Mouse (Mus musculus) MEL-GATA-1-ER (cell line): Measurements from ENCODE around the gene Apol7a.
"Not testable (repeated sequence)": the region's sequence is repeated elsewhere in the genome, so short reads cannot be mapped to it uniquely, and the experiment has no call there.

Source experiments
- DNase-seq: peaks from one replicate; pipeline ENCODE4 v3.0.0-alpha.2; 2012; ENCODE audit warnings: low read depth; ENCODE audit errors: extremely low read depth

The Apol7a gene

GRCm38 (mm10) chr15:77399027-77399426 is at the start of gene Apol7a:
Gene Apol7a (minus strand): TSS chr15:77399110.
- DNase-seq, result peak; percentile 1

- DNase-seq, result not testable (repeated sequence)
Measured at GRCm38 (mm10) chr15:77447392-77447791, 48.5 kb upstream of the Apol7a start, which contains the start of gene Apol7b. Gene Apol7b (minus strand): TSS chr15:77447492.

- DNase-seq, result not testable (repeated sequence)
Measured at GRCm38 (mm10) chr15:77445668-77446067, 46.8 kb upstream of the Apol7a start.

- not testable (repeated sequence) for DNase-seq
Measured at GRCm38 (mm10) chr15:77444746-77445145, 45.8 kb upstream of the Apol7a start.

DNA sequence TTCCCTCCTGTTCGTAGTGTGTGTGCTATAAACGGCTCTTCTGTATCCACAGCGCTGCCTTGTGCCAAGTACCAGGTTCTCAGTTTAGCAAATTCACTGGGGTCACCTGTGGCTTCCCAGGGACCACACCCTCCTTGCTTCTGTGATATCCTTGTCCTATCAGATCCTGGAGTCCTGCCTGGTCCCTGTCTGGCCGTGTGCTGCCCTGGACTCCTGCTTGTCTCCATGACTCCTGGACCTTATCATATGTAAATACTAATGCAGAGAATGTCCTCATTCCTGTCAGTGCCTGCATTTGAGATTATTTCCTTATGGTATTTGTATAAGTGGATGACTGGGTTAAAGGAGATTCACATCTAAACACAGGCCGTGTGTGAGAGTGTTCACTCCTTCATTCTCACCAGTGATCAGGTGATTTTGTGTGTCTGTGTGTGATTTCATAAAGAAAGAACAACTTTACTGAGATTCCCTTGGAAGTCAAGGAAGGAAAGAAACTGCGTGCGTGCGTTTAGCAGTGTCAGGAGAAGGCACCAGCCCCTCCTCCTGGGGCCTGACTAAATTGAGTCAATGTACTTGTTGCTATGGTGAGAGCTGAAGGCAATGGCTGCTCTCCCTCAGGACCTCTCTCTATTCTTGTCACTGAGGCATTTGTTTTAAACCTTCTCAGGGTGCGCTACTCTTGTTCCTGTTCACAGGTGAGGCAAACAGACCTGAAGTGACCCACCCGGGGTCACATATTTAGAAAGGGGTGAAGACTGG is 30.0 kb upstream of the Apol7a start:
- not testable (repeated sequence) for DNase-seq

- not testable (repeated sequence) for DNase-seq
Measured at GRCm38 (mm10) chr15:77422925-77423324, 24.0 kb upstream of the Apol7a start.

- not testable (repeated sequence) for DNase-seq
Measured at GRCm38 (mm10) chr15:77419657-77420056, 20.7 kb upstream of the Apol7a start.

GRCm38 (mm10) chr15:77416655-77417333 is 17.9 kb upstream of the Apol7a start:
- not testable (repeated sequence) for DNase-seq

- DNase-seq, result not testable (repeated sequence)
Measured at GRCm38 (mm10) chr15:77415653-77416052, 16.7 kb upstream of the Apol7a start.

GRCm38 (mm10) chr15:77412695-77413094 is 13.8 kb upstream of the Apol7a start:
- not testable (repeated sequence) for DNase-seq

GRCm38 (mm10) chr15:77411035-77411434 is 12.1 kb upstream of the Apol7a start, which contains the start of gene Apol9a:
Gene Apol9a (minus strand): TSS chr15:77411135.
- DNase-seq, result not testable (repeated sequence)

- DNase-seq, result not testable (repeated sequence)
Measured at GRCm38 (mm10) chr15:77406370-77406769, 7.5 kb upstream of the Apol7a start.

- DNase-seq, result not testable (repeated sequence)
Measured at GRCm38 (mm10) chr15:77397450-77398132, 1.3 kb downstream of the Apol7a start.

GRCm38 (mm10) chr15:77393832-77394231 is 5.1 kb downstream of the Apol7a start:
- not testable (repeated sequence) for DNase-seq

DNA sequence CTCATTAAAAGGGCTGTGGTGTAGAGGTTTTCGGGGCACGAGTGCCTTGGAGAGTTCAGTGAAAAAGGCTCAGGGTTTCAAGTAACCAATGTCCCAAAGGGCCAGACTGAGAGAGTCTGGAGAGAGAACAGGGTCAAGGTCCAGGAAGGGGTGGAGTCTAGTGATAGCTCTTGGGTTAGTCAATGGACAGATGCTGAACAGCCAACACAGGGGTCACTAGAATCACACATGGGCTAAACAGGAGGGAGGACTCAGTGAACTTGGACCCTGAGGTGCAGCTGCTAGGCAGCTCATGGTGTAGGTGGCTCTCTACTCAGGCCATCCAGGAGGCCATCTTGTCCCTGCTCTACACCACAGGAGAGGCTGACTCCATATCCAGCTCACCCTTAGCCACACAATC is 11.4 kb downstream of the Apol7a start:
- no peak for DNase-seq

DNA sequence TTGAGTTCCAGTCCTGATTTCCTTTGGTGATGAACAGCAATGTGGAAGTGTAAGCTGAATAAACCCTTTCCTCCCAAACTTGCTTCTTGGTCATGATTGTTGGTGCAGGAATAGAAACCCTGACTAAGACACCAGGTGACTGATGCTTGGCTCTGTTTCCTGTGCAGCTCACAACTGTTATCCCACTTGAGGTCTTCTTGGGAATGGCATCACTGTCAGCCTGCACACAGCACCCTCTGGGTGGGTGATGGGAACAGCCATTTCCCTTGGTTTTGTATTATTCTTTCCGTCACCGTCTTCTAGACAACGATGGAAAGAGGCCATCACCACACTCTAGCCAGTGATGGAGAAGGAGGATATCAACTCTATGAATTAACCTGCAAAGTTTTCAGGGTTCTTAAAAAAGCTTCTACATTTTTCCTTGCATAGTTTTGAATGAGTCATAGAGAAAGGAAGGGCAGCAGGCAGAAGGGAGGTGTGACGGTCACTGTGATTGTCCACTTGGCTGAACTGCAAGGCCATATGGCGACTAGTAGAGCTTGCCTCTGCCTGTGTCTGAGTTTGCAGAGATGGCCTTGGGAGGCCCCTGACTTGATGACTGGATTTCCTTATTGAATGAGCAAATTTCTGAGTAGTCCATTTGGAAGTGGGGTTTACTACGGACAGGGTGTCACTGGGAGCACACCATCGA is 14.4 kb downstream of the Apol7a start:
- no peak for DNase-seq

DNA sequence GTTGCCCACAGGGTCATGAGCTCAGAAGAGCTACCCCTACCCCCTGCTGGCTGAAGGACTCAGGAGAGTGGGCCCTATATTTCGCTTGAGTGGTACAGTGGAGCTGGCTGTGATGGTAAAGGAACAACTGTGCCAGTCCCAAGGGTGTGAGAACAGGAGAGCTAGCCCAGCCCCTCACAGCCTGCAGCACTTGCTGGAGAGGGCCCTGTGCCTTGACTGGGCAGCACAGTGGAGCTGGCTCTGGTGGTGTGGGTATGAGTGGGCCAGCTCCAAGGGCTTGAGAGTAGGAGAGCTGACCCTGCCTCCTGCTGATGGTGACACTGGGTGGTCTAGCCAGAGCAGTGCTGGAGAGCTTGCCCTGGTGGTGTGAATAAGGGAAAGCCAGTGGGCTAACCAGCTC is 16.0 kb downstream of the Apol7a start:
- no peak for DNase-seq

- no peak for DNase-seq
Measured at GRCm38 (mm10) chr15:77382271-77382850, 16.5 kb downstream of the Apol7a start.

DNA sequence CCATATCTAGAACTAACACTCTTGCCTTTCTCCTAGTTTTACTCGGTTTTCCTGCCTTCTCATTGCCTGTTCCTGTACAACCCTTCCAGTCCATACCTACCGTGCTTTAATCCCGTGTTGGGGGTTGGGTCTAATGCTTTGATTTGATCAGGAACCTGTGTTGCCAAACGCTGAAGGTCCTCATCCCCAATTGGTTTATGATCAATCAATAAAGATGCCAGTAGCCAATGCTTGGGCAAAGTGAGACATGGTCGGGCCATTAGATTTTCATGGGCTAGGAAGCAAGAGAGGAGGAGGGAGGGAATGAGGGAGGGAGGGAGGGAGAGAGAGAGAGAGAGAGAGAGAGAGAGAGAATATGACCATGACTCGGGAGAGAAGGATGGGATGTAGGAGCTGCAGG is 17.4 kb downstream of the Apol7a start:
- no peak for DNase-seq

- DNase-seq, result no peak
Measured at GRCm38 (mm10) chr15:77379921-77380320, 19.0 kb downstream of the Apol7a start.

DNA sequence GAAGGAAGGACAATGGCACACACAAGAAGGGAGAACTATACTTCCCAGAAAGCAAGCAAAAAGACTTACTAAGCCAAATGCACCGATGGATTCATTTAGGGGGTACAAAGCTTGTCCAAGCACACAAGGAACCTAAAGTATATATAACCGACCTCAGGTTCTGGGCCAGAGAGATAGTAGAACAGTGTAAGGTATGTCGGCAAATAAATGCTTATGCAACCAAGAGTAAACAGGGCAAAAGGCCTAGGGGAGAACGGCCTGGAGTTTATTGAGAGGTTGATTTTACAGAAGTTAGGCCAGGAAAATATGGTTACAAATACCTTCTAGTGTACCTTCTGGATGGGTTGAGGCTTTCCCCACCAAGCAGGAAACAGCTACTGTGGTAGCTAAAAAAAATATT is 21.5 kb downstream of the Apol7a start:
- DNase-seq, result no peak
